Mouse (Mus musculus) stomach, postnatal 0 days (tissue): ENCODE measurements around the gene Pxylp1. TPM values are rescaled to one million over a fixed set of nuclear protein-coding genes. Genes with fewer than 3 reads are reported as not detected.

Experiments
- ATAC-seq: fragments of 200-750 bp; cut with Nextera tagmentation; 2 replicates; pipeline ENCODE4 v1.8.0; 2017; ENCODE audit not compliant: low FRiP score, low TSS enrichment
- DNase-seq: peaks from one replicate; pipeline ENCODE4 v3.0.0-alpha.2; 2016; ENCODE audit warnings: low spot score
- H3K27ac ChIP-seq: fragments of 300-500 bp; sonication (generic); replicated peaks from 2 replicates; pipeline ENCODE4 v1.5.1; 2014; ENCODE audit warnings: mild to moderate bottlenecking, control low read depth
- H3K27me3 ChIP-seq: fragments of 300-500 bp; sonication (generic); 2 replicates; pipeline ENCODE4 v1.6.1; 2014; ENCODE audit warnings: low read length; ENCODE audit not compliant: control insufficient read depth, insufficient read depth
- H3K36me3 ChIP-seq: fragments of 300-500 bp; sonication (generic); 2 replicates; pipeline ENCODE4 v1.6.1; 2014; ENCODE audit warnings: low read length, mixed read lengths; ENCODE audit not compliant: control insufficient read depth, insufficient read depth
- H3K4me1 ChIP-seq: fragments of 300-500 bp; sonication (generic); replicated peaks from 2 replicates; pipeline ENCODE4 v1.6.1; 2014; ENCODE audit warnings: antibody characterized with exemption; ENCODE audit not compliant: control insufficient read depth, insufficient read depth
- H3K4me2 ChIP-seq: fragments of 300-500 bp; sonication (generic); replicated peaks from 2 replicates; pipeline ENCODE4 v1.6.1; 2014; ENCODE audit warnings: low read depth, mild to moderate bottlenecking, control low read depth, moderate library complexity
- H3K4me3 ChIP-seq: fragments of 300-500 bp; sonication (generic); 2 replicates; pipeline ENCODE4 v1.5.1; 2014; ENCODE audit warnings: low read depth, low read length, control low read depth
- H3K9ac ChIP-seq: fragments of 300-500 bp; sonication (generic); 2 replicates; pipeline ENCODE4 v1.6.1; 2014; ENCODE audit warnings: mild to moderate bottlenecking, low read length, control low read depth, mixed read lengths
- H3K9me3 ChIP-seq: fragments of 300-500 bp; sonication (generic); 2 replicates; pipeline ENCODE4 v1.6.1; 2016; ENCODE audit warnings: low read length; ENCODE audit not compliant: control insufficient read depth
- CTCF ChIP-seq: IDR thresholded peaks from 2 replicates; pipeline ENCODE4 v1.5.1; 2016; ENCODE audit warnings: antibody characterized with exemption, low read depth, mild to moderate bottlenecking, moderate library complexity
- EP300 ChIP-seq: optimal IDR thresholded peaks from 2 replicates; pipeline ENCODE3; 2016; ENCODE audit warnings: antibody characterized with exemption
- WGBS: fragments of 180-500 bp; shearing (Covaris S2); extraction: QIAGEN DNeasy Blood & Tissue Kit; methylation state at CpG from one replicate; pipeline ENCODE4 v1.1.7; 2014; 5-methylcytosine and 5-hydroxymethylcytosine counted together
- polyA plus RNA-seq: library from polyadenylated mRNA; unstranded; fragments of >200 nt; fragmentation: Nextera tagmentation; extraction: Ambion mirVana; gene quantifications from 2 replicates; pipeline ENCODE4 v1.2.1, GENCODE M21; 2015

The Pxylp1 gene
- polyA plus RNA-seq, 1 experiment from 2014 or later: 19.1 TPM

DNA sequence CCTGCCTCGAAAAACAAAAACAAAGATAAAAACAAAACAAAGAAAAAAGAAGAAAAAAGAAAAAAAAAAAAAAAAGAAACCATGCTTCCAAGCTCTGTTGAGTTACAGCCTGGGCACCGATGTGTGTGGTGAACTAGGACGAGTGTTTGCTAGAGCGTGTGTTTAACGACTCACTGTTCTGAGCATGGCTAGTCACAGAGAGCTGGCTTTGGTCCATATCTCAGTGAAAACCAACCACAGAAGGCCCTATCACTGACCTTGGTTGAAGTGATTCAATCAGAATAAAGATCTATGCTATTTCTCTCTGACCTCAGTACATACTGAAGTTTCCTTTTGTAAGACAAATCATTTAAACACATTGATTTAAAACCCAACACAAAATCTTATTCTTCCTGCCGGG is 23.9 kb downstream of the Pxylp1 start:
- WGBS: 71% methylated on average over 6 of the region's 6 CpGs
- Histone ChIP-seq H3K4me2 (no peak overlapping the region), H3K9ac (no peak overlapping the region), H3K9me3 (no peaks in the 10 kb centered on the region), H3K4me3 (no peak overlapping the region), H3K36me3 (no peaks in the 10 kb centered on the region), H3K4me1 (no peaks in the 10 kb centered on the region), H3K27me3 (no peaks in the 10 kb centered on the region), H3K27ac (no peak overlapping the region)
- TF ChIP-seq CTCF (no peak), EP300 (no peak)
- DNase-seq: peak; percentile 25
- 0 out of 2 replicates have a peak, but pooled peaks have one; percentile 22 for ATAC-seq

DNA sequence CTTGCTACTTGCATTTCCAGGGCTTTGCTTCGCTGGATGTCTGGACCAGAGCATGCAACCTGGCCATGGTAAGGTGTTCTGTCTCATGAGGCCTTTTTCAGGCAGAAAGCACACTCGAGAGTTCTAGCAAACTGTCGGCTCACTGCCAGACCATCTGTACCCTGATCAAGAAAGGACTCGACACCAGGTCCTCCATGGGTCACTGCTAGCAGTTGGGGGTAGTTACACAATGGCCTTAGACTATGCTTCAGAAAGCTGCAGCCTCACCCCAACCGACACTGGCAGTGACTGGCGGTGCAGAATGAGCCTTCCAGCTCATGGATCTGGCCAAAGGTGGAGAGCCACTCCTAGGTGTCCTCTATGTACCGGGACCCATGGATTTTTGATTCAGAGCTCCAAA is 25.3 kb downstream of the Pxylp1 start:
- no peak for TF ChIP-seq EP300
- TF ChIP-seq CTCF: no peak
- Histone ChIP-seq H3K4me2 (no peak overlapping the region), H3K4me3 (no peak overlapping the region), H3K4me1 (no peaks in the 10 kb centered on the region), H3K27ac (no peak overlapping the region), H3K27me3 (no peaks in the 10 kb centered on the region), H3K9ac (no peak overlapping the region), H3K36me3 (no peaks in the 10 kb centered on the region), H3K9me3 (no peaks in the 10 kb centered on the region)
- DNase-seq (no peak), ATAC-seq (no peak)
- 73% methylated on average over 7 of the region's 7 CpGs for WGBS

DNA sequence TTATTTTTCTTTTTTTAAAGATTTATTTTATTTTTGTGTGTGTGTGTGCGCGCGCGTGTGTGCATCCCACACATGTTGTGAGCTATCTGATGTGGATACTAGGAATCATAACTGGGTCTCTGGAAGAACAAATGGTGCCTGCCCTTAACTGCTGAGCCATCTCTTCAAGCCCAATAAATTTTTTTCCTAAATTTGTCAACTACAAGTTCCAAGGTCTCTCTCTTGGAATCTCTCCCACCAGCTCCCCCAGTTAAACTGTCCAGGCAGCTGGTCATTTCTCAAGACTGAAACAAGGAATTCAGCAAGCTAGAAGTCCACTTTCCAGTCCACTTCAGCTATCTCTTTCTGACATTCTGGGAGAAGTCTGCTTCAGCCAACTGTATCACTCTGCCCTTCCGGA is 26.3 kb downstream of the Pxylp1 start:
- TF ChIP-seq CTCF (no peak), EP300 (no peak)
- WGBS: 96% methylated on average over 5 of the region's 5 CpGs
- Histone ChIP-seq H3K9me3 (no peaks in the 10 kb centered on the region), H3K27ac (no peak overlapping the region), H3K27me3 (no peaks in the 10 kb centered on the region), H3K4me1 (no peaks in the 10 kb centered on the region), H3K9ac (no peak overlapping the region), H3K4me2 (no peak overlapping the region), H3K36me3 (no peaks in the 10 kb centered on the region), H3K4me3 (no peak overlapping the region)
- no peak for DNase-seq
- ATAC-seq: no peak

DNA sequence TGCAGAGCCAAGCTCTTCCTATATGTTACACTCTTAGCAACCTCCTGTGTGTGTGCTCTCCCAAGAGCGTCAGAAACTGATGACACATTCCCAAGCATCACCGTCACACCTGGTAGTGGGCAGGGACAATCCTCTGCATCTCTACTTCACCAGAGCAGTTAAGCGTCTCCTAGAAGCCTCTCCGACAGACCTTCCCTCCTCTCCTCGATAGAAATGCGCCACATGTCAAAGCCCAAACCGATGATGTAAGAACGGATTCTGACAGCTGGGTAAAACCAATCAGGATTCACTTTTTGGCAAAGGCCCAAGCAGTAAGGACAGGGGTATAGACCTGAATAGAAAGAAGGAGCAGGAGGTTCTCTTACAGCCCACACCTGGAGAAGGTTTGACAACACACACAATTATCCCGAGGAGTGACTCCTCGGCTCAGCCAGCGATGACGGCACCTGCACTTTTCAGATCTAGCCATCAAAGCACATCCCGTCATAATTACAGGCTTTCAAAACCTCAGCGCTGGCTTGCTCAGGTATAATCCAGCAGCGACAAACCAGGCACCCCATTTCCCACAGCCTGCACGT is 26.9 kb downstream of the Pxylp1 start:
- no peak for ATAC-seq
- DNase-seq: no peak
- Histone ChIP-seq H3K4me3 (no peak overlapping the region), H3K4me2 (no peak overlapping the region), H3K36me3 (no peaks in the 10 kb centered on the region), H3K27me3 (no peaks in the 10 kb centered on the region), H3K27ac (no peak overlapping the region), H3K9me3 (no peaks in the 10 kb centered on the region), H3K9ac (no peak overlapping the region), H3K4me1 (no peaks in the 10 kb centered on the region)
- no peak for TF ChIP-seq EP300
- 73% methylated on average over 16 of the region's 16 CpGs for WGBS

DNA sequence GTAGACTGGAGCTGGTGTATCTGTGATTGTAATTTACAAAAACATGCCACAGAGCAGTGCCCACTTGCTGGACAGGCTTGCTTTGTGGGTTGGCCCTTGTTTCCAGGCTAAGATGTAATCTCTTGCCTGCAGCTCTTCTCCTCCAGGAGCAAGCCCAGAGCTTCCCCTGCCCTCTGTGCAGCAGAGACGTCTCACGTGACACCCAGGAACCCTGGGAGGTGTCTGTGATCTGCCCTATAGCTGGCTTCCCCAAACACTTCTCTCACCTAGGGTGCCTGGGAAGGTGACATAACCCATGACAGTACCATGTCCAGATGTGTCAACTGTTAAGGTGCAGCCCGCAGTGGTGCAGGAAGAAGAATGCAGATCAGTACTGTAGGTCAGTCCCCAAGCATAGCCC is 28.9 kb downstream of the Pxylp1 start:
- H3K4me1 ChIP-seq: no peaks in the 10 kb centered on the region
- H3K9ac ChIP-seq: no peak overlapping the region
- H3K9me3 ChIP-seq: no peaks in the 10 kb centered on the region
- no peaks in the 10 kb centered on the region for H3K36me3 ChIP-seq
- no peak overlapping the region for H3K27ac ChIP-seq
- H3K4me3 ChIP-seq: no peak overlapping the region
- 58% methylated on average over 3 of the region's 3 CpGs for WGBS
- DNase-seq (no peak), ATAC-seq (no peak)
- TF ChIP-seq EP300: no peak
- TF ChIP-seq CTCF: no peak
- H3K27me3 ChIP-seq: no peaks in the 10 kb centered on the region
- H3K4me2 ChIP-seq: no peak overlapping the region

DNA sequence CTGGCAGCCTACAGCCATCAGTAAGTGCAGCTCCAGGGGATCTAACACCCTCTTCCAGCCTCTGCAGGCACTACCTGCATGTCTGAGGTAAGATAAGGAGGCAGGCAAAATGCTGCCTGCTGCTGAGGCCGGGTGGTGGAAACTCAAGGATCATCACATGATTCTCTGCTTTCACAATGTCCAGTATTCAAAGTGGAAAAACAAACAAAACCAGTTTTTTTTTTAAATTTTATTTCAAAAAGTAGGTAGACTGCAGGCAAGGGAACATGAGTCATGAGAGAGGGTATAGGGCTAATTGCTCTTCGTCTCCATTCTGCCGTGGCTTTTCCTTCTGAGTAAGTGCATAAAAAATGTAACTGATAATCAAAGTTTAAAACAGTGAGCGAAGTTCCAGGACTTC is 29.6 kb downstream of the Pxylp1 start:
- Histone ChIP-seq H3K27ac (0 out of 2 replicates have a peak overlapping the region, but pooled peaks have one; percentile 4), H3K4me3 (no peak overlapping the region), H3K4me1 (no peaks in the 10 kb centered on the region), H3K4me2 (no peak overlapping the region), H3K9ac (no peak overlapping the region), H3K9me3 (no peaks in the 10 kb centered on the region), H3K27me3 (no peaks in the 10 kb centered on the region), H3K36me3 (no peaks in the 10 kb centered on the region)
- no peak for TF ChIP-seq EP300
- TF ChIP-seq CTCF: no peak
- peak; percentile 44; the same call in 1 of the 2 replicates for ATAC-seq
- no peak for DNase-seq
- 38% methylated on average over 4 of the region's 4 CpGs for WGBS
